Mouse (Mus musculus) cerebellum, adult 11-12 months (tissue): ENCODE results near the gene Zfp936.
"Not testable (repeated sequence)": the region's sequence is repeated elsewhere in the genome, so short reads cannot be mapped to it uniquely, and the experiment has no call there.

Experiments
- DNase-seq: peaks from one replicate; pipeline ENCODE4 v3.0.0; 2022

The Zfp936 gene

GRCm38 (mm10) chr7:43113929-43114328, at the start of gene Zfp936:
Zfp936 (plus strand) TSS chr7:43114229.
- DNase-seq: not testable (repeated sequence)

GRCm38 (mm10) chr7:43077831-43078230, 36.2 kb upstream of the Zfp936 start:
- no peak for DNase-seq

- DNase-seq: not testable (repeated sequence)
These were observed 14.7 kb downstream of the Zfp936 start for GRCm38 (mm10) chr7:43128691-43129090.

- not testable (repeated sequence) for DNase-seq
These were observed 50.1 kb downstream of the Zfp936 start for GRCm38 (mm10) chr7:43164121-43164520.

GRCm38 (mm10) chr7:43167101-43167500, 53.1 kb downstream of the Zfp936 start:
- DNase-seq: not testable (repeated sequence)

- DNase-seq: not testable (repeated sequence)
These were observed 53.8 kb downstream of the Zfp936 start for GRCm38 (mm10) chr7:43167811-43168210.

- DNase-seq: not testable (repeated sequence)
These were observed 54.2 kb downstream of the Zfp936 start for GRCm38 (mm10) chr7:43168212-43168611.

- no peak for DNase-seq
These were observed 63.1 kb downstream of the Zfp936 start for GRCm38 (mm10) chr7:43177003-43177702.

GRCm38 (mm10) chr7:43213781-43214180, 99.8 kb downstream of the Zfp936 start:
- DNase-seq: not testable (repeated sequence)
